Comparison of ENCODE assay signal across 9 mouse cellular contexts in the genomic region with DNA sequence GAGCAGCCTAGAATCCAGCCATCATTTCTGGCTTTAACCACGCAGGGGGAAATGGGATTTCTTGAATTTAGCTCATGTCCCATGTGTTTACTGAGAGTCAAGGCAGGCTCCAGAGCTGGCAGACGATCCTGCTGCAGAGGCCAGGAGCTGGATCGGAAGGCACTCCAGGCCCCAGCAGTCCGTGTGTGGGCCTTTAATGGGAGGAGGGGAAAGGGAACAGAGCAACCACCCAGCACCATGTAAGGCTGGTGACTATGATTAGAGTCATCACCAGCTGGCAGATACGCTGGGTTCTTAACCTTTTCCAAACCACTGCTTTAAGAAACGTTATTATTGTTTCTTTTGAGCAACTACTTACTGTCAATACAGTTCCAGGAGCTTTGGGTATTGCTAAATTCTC. TPM values are rescaled to one million over a fixed set of nuclear protein-coding genes. Genes with fewer than 3 reads are reported as not detected.
A peak's percentile ranks its signal among the peaks of the same experiment; 100 is the strongest.
DNase-seq lines count a peak whose midpoint lies in the region; ATAC-seq lines count a peak whose summit lies in the region.
"Had no signal": no experiment of that assay in that cellular context is flagged by ENCODE, and none has a peak within 500 bp of the region (broad histone marks: within the 10 kb centered on the region; RNA-seq: fewer than 3 reads in every experiment).

No protein-coding gene starts in this region.

- no peak for DNase-seq in forebrain, embryonic 10.5 days (ENCODE audit: extremely low spot score, low spot score)
- DNase-seq in forebrain, embryonic 11.5 days (ENCODE audit: low spot score) = no peak
- peak; percentile 77 for DNase-seq in adrenal gland, adult 8-10 months
- DNase-seq in gastrocnemius, postnatal 25 days = peak; percentile 92
- no peak for DNase-seq in intestine, embryonic 14.5 days (ENCODE audit: low spot score)
- no peak for DNase-seq in spleen, adult 12 weeks (ENCODE audit: low spot score)

- H3K9me3 ChIP-seq in forebrain, embryonic 10.5 days = no peaks in the 10 kb centered on the region
- no peaks in the 10 kb centered on the region for H3K9me3 ChIP-seq in forebrain, embryonic 11.5 days (ENCODE audit: control insufficient read depth, low read length)
- H3K9me3 ChIP-seq in intestine, embryonic 14.5 days (ENCODE audit: control insufficient read depth, low read length) = no peaks in the 10 kb centered on the region
- no peaks in the 10 kb centered on the region for H3K9me3 ChIP-seq in lung, embryonic 16.5 days (ENCODE audit: control insufficient read depth, low read length)

- no peak overlapping the region for H3K4me3 ChIP-seq in forebrain, embryonic 10.5 days
- H3K4me3 ChIP-seq in forebrain, embryonic 11.5 days (ENCODE audit: low read depth, low read length) = no peak overlapping the region
- H3K4me3 ChIP-seq in intestine, embryonic 14.5 days (ENCODE audit: low read depth, low read length) = peak overlapping the region; percentile 12; the same call in 1 of the 2 replicates
- H3K4me3 ChIP-seq in lung, embryonic 16.5 days (ENCODE audit: low read length) = peak overlapping the region; percentile 57; the same call in 1 of the 2 replicates
- H3K4me3 ChIP-seq: erythroblast, embryonic 14.5 days had no signal

- ATAC-seq in forebrain, embryonic 11.5 days (replicated peaks; ENCODE audit: low FRiP score) = no peak
- ATAC-seq in intestine, embryonic 14.5 days (replicated peaks; ENCODE audit: low FRiP score, low TSS enrichment, low read depth) = no peak; the same call in 1 of the 2 replicates
- ATAC-seq in lung, embryonic 16.5 days (ENCODE audit: low read depth) = peak; percentile 89
- no peak for ATAC-seq in erythroid progenitor cell, adult 5-6 weeks (replicated peaks; ENCODE audit: low FRiP score, poor library complexity, severe bottlenecking)

- H3K4me1 ChIP-seq in forebrain, embryonic 10.5 days = peaks cover 43% of the 10 kb centered on the region
- peaks cover 9% of the 10 kb centered on the region; the same call in 1 of the 2 replicates for H3K4me1 ChIP-seq in forebrain, embryonic 11.5 days (replicated peaks; ENCODE audit: control insufficient read depth, insufficient read depth, low read length)
- H3K4me1 ChIP-seq in intestine, embryonic 14.5 days (replicated peaks; ENCODE audit: control insufficient read depth, insufficient read depth, low read length) = peaks cover 43% of the 10 kb centered on the region
- peaks cover 41% of the 10 kb centered on the region for H3K4me1 ChIP-seq in lung, embryonic 16.5 days (replicated peaks; ENCODE audit: control insufficient read depth, insufficient read depth, low read length)

- H3K9ac ChIP-seq in forebrain, embryonic 11.5 days (ENCODE audit: low read length) = no peak overlapping the region
- H3K9ac ChIP-seq in intestine, embryonic 14.5 days (ENCODE audit: low read length) = peak overlapping the region; percentile 72; the same call in 1 of the 2 replicates
- peak overlapping the region; percentile 73 for H3K9ac ChIP-seq in lung, embryonic 16.5 days (ENCODE audit: low read length)

- H3K4me2 ChIP-seq in forebrain, embryonic 11.5 days (ENCODE audit: low read depth, low read length, severe bottlenecking) = no peak overlapping the region
- peak overlapping the region; percentile 65 for H3K4me2 ChIP-seq in intestine, embryonic 14.5 days (ENCODE audit: low read length)
- peak overlapping the region; percentile 63 for H3K4me2 ChIP-seq in lung, embryonic 16.5 days (ENCODE audit: low read depth, low read length)

- WGBS in forebrain, embryonic 10.5 days = 27% methylated on average over 6 of the region's 6 CpGs
- WGBS in forebrain, embryonic 11.5 days = 31% methylated on average over 6 of the region's 6 CpGs
- WGBS in intestine, embryonic 14.5 days = 12% methylated on average over 6 of the region's 6 CpGs
- 10% methylated on average over 6 of the region's 6 CpGs for WGBS in lung, embryonic 16.5 days

- H3K27ac ChIP-seq in forebrain, embryonic 10.5 days = peak overlapping the region; percentile 80
- H3K27ac ChIP-seq in forebrain, embryonic 11.5 days (ENCODE audit: low read depth, low read length) = no peak overlapping the region
- H3K27ac ChIP-seq in intestine, embryonic 14.5 days (ENCODE audit: low read depth) = peak overlapping the region; percentile 99
- H3K27ac ChIP-seq in lung, embryonic 16.5 days (ENCODE audit: low read length) = peak overlapping the region; percentile 99

- H3K27me3 ChIP-seq in forebrain, embryonic 10.5 days (ENCODE audit: poor library complexity, severe bottlenecking) = no peaks in the 10 kb centered on the region
- H3K27me3 ChIP-seq in forebrain, embryonic 11.5 days (ENCODE audit: control insufficient read depth, insufficient read depth, low read length) = no peaks in the 10 kb centered on the region
- no peaks in the 10 kb centered on the region for H3K27me3 ChIP-seq in intestine, embryonic 14.5 days (replicated peaks; ENCODE audit: control insufficient read depth, insufficient read depth, low read length)
- no peaks in the 10 kb centered on the region for H3K27me3 ChIP-seq in lung, embryonic 16.5 days (ENCODE audit: control insufficient read depth, insufficient read depth, low read depth, low read length)

- H3K36me3 ChIP-seq in forebrain, embryonic 10.5 days (replicated peaks) = no peaks in the 10 kb centered on the region
- H3K36me3 ChIP-seq in forebrain, embryonic 11.5 days (ENCODE audit: control insufficient read depth, insufficient read depth, low read length) = no peaks in the 10 kb centered on the region
- H3K36me3 ChIP-seq in intestine, embryonic 14.5 days (ENCODE audit: control insufficient read depth, insufficient read depth, low read length) = peaks cover 10% of the 10 kb centered on the region
- H3K36me3 ChIP-seq in lung, embryonic 16.5 days (ENCODE audit: control insufficient read depth, insufficient read depth, low read length) = peaks cover 8% of the 10 kb centered on the region; the same call in 1 of the 2 replicates

RNA-seq across cellular contexts. Expression of gene Traf3ip2, which starts 1.9 kb away (rescaled TPM):
- 10.3 and 11.7 TPM in 2 replicates for polyA plus RNA-seq in forebrain, embryonic 10.5 days (2016; fragmentation: Nextera tagmentation; extraction: Ambion mirVana)
- 3.8 and 5.4 TPM in 2 replicates for polyA plus RNA-seq in forebrain, embryonic 11.5 days (2014; fragmentation: Nextera tagmentation; extraction: Ambion mirVana)
- 10 to 100 TPM; 16.5 to 28.8 (median 22.2) TPM for total RNA-seq in adrenal gland, adult 8-10 months (2022)
- 1 to 10 TPM; 4.8 to 5.7 TPM for total RNA-seq in gastrocnemius, postnatal 25 days (2021)
- polyA plus RNA-seq in intestine, embryonic 14.5 days (2014; fragmentation: Nextera tagmentation; extraction: Ambion mirVana) = 27.8 and 28.5 TPM in 2 replicates
- polyA plus RNA-seq in lung, embryonic 16.5 days (2015; fragmentation: Nextera tagmentation; extraction: Ambion mirVana) = 34.2 and 37.9 TPM in 2 replicates
- 2.9 and 3.6 TPM in 2 replicates for total RNA-seq in erythroid progenitor cell, adult 5-6 weeks (2015; ENCODE audit: low replicate concordance)
- total RNA-seq in erythroid progenitor cell, adult 5-6 weeks (2017; ENCODE audit: low replicate concordance) = 0.77 TPM in 1 of 2 replicates, not detected in the other

Comparison
In these comparisons a context has a peak if more than half of its experiments do, and no peak if none do; other contexts are left out.
1. DNase-seq: peak in adrenal gland, adult 8-10 months (single experiment) and gastrocnemius, postnatal 25 days (single experiment); none in forebrain, embryonic 10.5 days (single experiment), forebrain, embryonic 11.5 days (single experiment), intestine, embryonic 14.5 days (single experiment) and spleen, adult 12 weeks (single experiment).
2. H3K4me3 ChIP-seq: peak in intestine, embryonic 14.5 days (single experiment) and lung, embryonic 16.5 days (single experiment); none in forebrain, embryonic 10.5 days (single experiment) and forebrain, embryonic 11.5 days (single experiment).